Mouse (Mus musculus) neutrophil, adult 5-6 weeks (primary cell): ENCODE measurements around the gene Canx. TPM values are rescaled to one million over a fixed set of nuclear protein-coding genes. Genes with fewer than 3 reads are reported as not detected.

Experiments
- ATAC-seq: fragments of 151-379, 151-347 bp; 2 replicates; pipeline ENCODE4 v1.8.0; 2017; ENCODE audit warnings: mild to moderate bottlenecking, moderate TSS enrichment; ENCODE audit not compliant: insufficient number of reproducible peaks, poor library complexity, low FRiP score, severe bottlenecking; ENCODE audit errors: extremely low read depth
- total RNA-seq: library from RNA; stranded (forward); fragments of 200-1000 nt; gene quantifications from 2 replicates; pipeline ENCODE4 v1.2.3, GENCODE M21; 2017

The Canx gene
- total RNA-seq, 1 experiment from 2014 or later: 235 TPM

DNA sequence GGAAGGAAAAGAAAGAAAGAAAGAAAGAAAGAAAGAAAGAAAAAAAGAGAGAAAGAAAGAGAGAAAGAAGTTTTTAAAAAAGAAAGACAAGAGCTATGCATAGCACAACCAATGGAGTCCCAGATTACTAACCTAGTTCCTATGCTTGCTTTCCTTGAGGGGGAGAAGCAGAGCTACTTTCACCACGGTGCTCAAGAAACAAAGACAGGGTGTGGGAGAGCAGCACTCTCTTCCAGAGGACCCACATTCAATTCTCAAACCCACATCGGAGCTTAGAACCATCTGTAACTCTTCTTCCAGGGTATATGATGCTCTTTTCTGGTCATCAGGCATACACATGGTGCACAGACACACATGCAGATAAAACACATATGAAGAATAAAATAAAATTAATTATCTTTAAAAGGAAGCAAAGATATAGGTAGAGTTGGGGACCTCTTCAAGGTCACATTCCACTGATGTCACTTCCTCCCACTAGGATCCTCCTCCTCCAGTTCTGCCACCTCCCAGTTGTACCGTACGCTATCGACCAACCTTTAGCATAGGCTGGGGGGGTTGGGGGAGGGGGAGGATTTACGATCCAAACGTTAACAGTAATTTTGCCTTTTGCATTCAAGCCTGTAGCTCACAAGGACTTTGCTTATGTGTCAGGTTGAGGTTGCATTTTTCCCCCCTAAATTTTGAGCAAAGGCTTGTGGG is 76.9 kb downstream of the Canx start:
- ATAC-seq: no peak

DNA sequence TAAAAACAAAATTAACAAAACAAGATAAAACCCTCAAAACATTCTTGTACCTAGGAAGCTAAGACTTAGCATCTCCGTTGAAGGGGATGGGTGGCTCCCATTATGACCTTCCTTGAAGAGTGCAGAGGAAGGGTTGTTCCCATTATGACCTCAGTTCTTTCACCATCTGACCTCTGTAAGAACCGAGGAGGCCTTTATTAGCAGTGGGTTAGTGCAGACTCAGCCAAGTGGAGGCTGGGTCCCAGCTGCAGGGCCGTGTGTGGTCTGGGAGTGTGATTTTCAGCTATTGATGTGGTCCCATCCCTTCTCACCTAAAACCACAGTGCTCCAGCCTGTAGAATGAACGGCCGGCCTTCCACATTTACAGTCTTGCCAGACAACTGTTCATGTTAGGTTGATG is 80.2 kb downstream of the Canx start:
- no peak for ATAC-seq

Other genes starting within 250 kb of the Canx start
- gene Tbc1d9b, start 194.3 kb downstream of the Canx start, total RNA-seq: 74.3 and 98.6 TPM in 2 replicates
- 2.2 and 2.9 TPM in 2 replicates for gene Mrnip, start 151.2 kb downstream of the Canx start, total RNA-seq
- gene Sqstm1, start 114.8 kb downstream of the Canx start, total RNA-seq: 438 and 455 TPM in 2 replicates
- gene Mgat4b, start 114.8 kb downstream of the Canx start, total RNA-seq: 4.4 and 5.5 TPM in 2 replicates
- gene Ltc4s, start 87.1 kb downstream of the Canx start, total RNA-seq: 2.1 TPM in 1 of 2 replicates, not detected in the other
- gene Maml1, start 33.4 kb downstream of the Canx start, total RNA-seq: 21.1 and 22.1 TPM in 2 replicates
- gene Cby3, start 28.8 kb upstream of the Canx start, total RNA-seq: not detected in 2 replicates
- 1,028 and 1,146 TPM in 2 replicates for gene Hnrnph1, start 51.3 kb upstream of the Canx start, total RNA-seq
- gene Rufy1, start 105.5 kb upstream of the Canx start, total RNA-seq: 52.4 and 52.7 TPM in 2 replicates